Mouse (Mus musculus) monocyte, adult 2 months (primary cell): ENCODE measurements around the gene Kap.
"Not testable (repeated sequence)": the region's sequence is repeated elsewhere in the genome, so short reads cannot be mapped to it uniquely, and the experiment has no call there.

Experiments
- DNase-seq, 2 experiments: peaks; one replicate each; pipeline ENCODE4 v3.0.0; 2022; ENCODE audit warnings: low spot score in 2 of 2, low read depth in 1 of 2

Gene Kap

GRCm38 (mm10) chr6:133853526-133853925, at the start of gene Kap:
Gene Kap (minus strand): TSS chr6:133853762.
- no peak for DNase-seq

DNA sequence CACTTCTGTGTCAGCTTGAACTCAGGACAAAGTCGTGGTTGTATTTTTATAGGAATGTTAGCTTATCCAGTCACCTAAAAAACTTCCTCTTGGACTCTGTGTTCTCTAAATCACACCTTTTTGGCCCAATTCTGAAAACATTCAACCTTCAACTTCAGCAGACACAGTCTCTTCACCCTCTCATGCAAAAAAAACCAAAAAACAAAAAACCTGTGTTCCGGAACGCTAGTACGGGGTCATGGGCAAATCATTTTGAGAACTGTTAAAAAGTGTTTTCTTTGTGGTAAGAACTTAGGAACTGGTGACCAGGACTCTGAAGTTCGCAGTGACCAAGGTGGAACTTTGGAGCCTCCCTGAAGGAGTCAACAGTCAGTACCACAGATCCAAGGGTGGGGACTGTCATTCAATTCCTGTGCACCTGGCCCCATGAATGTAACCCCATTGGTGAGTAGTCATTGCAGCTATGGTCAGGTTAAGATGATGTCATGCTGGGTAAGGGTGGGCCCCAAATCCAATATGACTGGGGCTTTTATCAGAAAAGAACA, 32.4 kb upstream of the Kap start:
- DNase-seq = no peak

- DNase-seq = no peak
Observed at GRCm38 (mm10) chr6:133883446-133883985, 30.0 kb upstream of the Kap start.

DNA sequence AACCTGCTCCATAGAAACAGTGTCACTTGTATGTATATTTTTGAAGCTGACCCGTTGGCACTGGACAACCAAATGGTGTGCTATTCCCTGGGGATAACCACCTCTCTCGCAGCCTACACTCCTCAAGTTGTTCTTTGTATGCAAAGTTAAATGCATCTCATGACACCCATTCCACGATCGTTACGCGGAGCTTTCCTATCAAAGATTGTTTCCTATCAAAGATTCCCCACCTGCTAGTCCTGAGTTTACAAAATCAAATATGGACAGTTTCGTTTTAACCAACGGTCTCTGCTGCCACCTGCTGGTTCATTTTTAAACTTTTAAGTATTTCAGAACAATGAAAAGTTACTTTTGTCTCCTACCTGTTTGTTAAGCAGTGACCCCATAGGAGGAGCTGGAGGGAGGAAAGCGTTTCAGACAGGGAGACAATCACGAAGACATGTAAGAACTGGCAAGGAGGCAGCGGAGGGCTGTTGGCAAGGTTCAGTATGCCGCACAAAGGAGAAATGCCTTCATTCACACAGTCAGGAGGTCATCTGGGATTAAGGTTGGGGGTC, 22.4 kb upstream of the Kap start:
- no peak for DNase-seq

- DNase-seq = no peak
Observed at GRCm38 (mm10) chr6:133872667-133873066, 19.1 kb upstream of the Kap start.

DNA sequence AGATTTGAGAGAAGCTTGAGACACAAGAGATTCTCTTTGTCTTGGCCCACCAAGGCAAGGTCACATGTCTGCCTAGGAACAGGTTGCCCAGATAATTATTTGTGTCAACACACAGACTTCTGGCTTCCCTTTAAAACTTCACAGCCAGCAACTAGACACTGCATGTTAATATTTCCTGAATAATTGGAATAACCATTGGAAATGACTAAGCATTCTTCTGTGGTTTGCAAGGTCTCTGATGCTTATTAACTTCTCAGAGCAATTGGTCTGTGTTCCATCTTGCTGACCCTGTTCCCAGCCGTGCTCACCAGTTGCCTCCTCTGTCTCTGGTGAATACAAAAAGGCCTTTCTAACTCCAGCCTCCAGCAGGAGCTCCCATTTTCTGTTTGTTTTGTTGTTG, 17.6 kb upstream of the Kap start:
- DNase-seq = no peak

DNA sequence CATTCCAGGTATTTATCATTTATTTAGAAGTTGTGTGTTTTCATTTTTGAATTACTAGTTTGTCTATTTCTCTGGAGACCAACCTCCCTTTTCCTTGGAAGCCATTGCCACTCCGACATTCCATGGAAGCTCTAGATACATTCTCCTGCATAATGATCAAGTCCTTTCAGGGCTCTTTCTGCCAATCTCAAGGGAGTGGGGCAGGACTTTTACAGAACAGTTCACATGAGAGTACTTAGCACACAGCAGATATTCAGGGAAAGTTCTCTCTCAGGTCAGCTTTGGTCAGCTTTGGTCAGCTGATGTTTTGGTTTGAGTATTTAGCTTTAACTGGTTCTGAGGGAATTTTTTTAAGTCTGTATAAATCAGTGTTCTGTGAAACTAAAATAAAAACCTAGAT, 14.8 kb upstream of the Kap start:
- no peak for DNase-seq

- DNase-seq = no peak
Observed at GRCm38 (mm10) chr6:133855871-133856270, 2.3 kb upstream of the Kap start.

DNA sequence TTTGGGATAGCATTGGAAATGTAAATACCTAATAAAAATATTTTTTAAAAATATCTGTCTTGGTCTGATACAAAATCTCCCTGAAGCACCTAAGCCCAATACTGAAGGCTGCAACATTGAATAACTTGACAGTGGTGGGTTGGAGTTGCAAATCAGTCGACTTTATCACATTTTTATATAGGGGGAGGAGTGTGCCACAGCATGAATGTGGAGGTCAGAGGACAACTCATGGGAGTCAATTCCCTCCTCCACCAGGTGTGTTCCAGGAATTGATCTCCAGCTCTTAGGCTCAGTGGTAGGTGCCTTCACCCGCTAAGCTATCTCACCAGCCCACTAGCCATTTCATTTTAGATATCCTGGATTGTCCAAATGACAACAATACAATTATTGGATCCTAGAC, 4.2 kb downstream of the Kap start:
- DNase-seq = no peak

DNA sequence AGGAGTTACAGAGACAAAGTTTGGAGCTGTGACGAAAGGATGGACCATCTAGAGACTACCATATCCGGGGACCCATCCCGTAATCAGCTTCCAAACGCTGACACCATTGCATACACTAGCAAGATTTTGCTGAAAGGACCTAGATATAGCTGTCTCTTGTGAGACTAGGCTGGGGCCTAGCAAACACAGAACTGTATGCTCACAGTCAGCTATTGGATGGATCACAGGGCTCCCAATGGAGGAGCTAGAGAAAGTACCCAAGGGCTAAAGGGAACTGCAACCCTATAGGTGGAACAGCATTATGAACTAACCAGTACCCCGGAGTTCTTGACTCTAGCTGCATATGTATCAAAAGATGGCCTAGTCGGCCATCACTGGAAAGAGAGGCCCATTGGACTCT, 4.7 kb downstream of the Kap start:
- not testable (repeated sequence) for DNase-seq

DNA sequence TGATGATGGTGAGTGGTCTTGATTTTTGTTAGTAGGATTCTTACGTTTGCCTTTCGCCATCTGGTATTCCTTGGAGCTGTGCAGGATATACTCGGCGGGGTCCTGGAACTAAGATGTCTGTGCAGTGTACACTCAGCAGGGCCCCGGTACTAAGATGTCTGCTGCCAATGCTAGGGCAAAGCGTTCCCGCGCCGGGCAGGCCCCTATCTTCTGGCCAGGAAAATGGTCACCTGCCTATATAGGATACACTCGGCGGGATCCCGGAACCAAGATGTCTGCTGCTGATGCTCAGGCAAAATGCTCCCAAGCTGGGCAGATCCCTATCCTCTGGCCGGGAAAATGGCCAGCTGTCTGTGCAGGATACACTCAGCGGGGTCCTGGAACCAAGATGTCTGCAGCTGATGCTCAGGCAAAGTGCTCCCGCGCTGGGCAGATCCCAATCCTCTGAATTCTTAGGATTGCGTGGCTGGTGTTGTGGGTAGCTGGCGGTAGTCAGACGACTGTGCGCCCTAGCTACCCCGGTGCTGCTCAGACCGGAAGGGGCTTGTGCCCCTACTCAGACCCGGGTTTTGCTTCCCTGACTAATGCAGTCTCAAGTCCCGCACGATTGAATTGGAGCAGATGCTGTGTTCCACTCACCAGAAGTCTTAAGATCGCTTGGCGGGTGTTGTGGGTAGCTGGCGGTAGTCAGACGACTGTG, 15.1 kb downstream of the Kap start:
- DNase-seq = not testable (repeated sequence)

GRCm38 (mm10) chr6:133812342-133812741, 41.2 kb downstream of the Kap start:
- no peak for DNase-seq
